Mouse (Mus musculus) ovary, adult 18-20 months (tissue): ENCODE measurements at regions not wholly inside any gene's neighbourhood (a gene's known extent, or its start where the extent isn't known, plus 50 kb on each side); places are given as distances from the start of the nearest gene placed in this dataset.

Experiments used
- DNase-seq: peaks from one replicate; pipeline ENCODE4 v3.0.0; 2022; ENCODE audit warnings: low spot score, mixed read lengths

DNA sequence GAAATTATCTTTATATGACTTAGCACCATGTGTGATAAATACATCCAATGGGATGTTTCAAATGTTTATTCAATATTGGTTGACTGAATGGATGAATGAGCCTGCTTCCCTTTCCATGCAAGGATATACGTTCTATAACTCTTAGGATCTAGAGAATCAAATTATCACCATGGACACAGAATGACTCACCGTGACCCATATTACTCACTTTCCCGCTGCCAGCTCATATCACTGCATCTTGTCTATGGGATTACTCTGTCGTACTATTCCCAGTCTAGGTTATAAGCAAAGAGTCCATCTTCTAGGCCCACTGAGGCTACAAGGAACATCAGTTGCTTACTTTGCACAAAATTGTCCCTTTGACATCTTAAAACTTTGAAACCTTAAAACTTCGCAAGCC is 141.0 kb upstream of the Thbs1 start:
- DNase-seq, result no peak

DNA sequence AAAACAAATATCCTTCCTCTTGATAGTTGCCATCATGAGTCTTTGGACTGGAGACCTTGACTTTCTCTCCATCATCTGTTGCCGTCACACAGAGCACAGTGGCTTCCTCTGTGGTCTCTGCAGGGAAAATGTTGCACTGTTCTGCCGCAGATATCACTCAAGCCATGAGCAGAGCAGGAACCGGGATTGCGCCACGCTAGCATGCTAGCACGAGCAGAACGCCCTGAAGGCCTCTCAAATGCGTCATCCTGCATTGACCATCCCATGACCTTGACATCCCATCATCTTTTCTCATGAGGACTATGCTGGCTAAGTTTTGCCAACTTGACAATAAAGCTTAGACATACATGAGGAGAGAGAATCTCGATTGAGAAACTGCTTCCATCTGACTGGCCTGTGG is 134.6 kb upstream of the Thbs1 start:
- no peak for DNase-seq

- no peak for DNase-seq
Measured at GRCm38 (mm10) chr2:117980856-117981255, 130.8 kb upstream of the Thbs1 start.

GRCm38 (mm10) chr2:117984569-117984968 is 127.1 kb upstream of the Thbs1 start:
- DNase-seq, result no peak

DNA sequence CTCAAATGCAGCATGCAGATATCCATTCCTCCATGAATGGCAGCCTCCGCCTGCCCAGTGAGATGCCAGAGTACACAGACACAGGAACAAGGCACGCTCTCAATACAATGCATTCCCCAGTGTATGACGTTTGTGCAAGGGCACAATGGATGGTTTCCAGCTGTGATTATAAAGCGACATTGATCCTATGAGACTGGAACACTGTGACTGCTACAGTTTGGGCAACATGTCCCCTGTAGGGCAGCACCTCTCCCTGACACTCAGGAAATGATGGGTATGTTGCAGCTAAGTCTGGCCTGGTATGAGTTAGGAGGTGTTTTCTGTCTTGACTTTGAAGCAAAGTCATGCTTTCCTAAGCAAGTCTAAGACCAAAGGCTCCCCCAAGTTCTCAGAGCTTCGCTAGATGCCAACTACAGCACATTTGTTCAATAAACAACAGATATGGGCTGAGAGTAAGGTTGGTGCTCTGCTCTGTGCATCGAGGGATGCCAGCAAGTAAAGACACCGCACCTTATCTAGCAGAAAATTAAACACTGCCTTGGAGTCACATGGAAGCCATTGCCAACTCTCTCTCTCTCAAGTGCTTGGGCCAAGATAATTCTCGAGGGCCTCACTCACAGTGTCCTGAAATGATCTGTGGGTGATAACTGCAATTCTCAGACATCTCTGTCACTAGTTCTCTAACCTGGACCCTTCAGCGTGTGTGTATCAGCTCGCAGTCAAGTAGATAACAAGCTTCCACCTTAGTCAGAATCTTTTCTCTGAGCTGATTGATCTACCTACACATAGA is 124.1 kb upstream of the Thbs1 start:
- DNase-seq, result no peak

DNA sequence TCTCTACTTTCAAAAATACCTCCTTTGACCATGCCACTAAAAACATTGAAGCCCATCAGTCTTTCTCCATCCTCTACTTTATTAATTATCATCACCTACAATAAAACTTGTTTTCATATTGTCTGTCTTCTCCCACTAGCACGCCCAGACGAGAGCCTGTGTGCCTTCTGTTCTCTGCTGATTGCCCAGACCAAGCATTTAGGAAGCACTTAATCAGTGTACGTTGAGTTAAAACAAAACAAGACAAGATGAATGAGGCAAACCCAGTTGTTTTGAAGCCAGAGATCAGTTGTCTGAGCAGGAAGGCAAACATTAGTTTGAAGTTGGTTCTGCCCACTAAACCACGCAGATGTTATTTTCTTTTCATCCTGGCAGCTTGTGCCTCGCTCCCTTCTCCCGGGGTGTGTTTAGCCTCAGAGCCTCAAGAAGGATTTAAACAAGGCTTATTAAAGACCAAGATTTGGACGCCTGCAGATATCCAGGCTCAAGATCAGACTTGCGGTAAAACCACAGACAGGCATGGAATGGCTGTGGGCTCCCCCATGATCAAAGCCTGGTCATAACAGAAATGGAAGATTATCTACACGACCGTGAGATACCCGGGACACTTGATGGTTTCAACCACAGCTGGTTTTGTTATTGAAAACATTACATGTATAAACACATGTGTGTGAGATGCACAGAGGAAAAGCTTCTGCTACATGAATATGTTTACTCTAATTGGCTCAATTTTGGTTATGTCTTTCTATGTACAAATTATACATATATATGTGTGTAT is 123.1 kb upstream of the Thbs1 start:
- peak; percentile 35 for DNase-seq

- no peak for DNase-seq
Measured at GRCm38 (mm10) chr2:117989215-117989614, 122.5 kb upstream of the Thbs1 start.

DNA sequence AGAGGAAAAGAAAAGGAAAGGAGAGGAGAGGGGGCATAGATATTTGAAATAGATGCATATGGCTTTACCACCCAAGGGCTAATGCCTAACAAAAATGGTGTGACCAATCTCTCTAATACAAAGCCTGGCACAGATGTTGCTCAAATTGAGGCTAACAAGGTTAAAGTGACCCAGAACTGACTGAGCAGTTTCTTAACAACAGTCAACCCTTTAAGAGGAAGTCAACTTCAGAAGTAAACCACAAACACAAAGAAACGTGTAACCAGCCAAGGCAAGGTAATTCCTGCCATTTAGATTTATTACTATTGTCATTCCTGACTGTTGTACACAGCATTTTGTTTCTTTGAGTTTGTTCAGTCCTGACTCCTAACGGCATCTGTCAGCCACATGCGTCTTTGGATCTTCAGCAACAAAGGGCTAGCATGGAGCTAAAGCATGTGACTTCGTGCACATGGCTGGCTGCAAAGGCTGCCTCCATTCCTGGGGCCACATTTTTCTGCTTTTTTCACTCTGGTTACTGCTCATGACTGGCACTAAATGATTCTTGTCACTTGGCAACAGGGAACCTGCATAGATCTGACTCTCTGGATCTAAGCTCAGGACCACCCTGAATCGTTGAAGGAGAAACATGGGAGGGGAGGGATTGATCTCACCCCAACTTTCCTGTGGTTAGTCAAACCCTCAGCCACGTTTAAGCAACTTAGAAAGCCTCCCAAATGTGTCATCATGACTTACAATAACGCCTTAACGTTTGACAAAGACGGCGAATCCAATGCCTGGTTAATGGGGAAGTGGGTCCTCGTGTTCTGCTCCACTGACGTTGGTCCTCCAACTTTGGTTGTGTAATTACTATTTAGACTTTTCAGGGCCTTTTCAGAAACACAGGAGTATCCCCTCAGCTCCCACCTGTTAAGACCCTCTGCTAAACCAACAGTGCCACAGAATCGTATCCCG is 115.3 kb upstream of the Thbs1 start:
- DNase-seq, result no peak

- DNase-seq, result no peak
Measured at GRCm38 (mm10) chr2:117999641-118000040, 112.0 kb upstream of the Thbs1 start.

- DNase-seq, result no peak
Measured at GRCm38 (mm10) chr2:118004191-118004590, 107.5 kb upstream of the Thbs1 start.

DNA sequence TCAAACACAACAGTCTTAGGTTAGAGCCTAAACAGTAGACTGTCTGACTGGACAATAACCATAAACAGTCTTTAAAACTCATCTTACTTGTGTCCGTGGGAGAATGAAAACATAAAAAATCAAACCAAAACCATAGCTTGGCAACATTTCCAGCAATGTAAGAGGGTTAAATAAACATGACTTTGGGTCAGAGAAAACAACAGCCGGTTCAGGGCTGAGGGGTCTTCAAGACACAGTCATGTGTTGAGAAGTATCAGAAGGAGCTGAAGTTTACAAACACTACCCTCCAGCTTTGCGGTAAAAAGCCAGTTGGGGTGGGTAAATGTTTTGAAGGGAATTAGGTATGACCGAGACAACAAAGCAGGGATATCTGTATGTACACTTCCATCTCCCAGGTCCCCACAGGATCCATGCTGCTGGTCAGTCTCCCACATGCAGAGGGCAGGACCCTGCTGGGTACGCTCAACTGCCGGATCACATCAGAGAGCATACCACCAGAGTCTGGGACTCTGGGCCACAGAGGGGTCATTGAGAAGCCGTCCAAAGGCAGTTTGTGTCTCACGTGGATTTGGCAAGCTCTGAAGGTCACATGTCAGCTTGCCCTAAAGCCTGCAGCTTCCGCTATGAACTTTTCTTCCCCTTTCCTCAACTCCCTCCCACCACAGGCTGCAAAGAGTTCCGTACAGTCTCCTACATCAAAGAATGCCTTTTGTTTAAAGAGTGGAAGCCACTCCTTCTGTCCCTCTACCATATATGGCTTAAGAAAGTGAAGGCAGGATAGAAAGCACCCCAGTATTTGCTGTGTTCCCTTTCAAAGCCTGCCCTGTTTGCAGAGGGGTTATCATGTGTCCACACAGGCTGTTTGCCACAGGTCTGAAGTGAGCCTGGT is 103.9 kb upstream of the Thbs1 start:
- peak; percentile 54 for DNase-seq

DNA sequence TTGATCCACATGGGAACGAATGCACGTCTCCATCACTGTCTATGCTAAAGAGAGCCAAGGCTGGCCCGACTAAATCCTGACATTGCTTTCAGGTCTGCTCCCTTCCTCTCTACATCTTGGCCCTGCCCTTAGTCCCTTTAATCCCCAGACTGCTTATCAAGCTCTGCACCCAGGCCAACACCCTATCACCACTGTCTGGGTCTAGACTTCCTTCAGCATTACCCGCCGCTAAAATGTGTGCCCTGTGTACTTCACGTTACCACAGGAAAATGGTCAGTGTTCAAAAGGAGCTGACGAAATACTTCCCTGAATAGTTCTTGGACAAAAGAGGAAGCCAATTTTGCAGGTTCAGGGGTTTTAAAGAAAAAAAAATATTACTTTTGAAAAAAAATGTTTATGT is 100.0 kb upstream of the Thbs1 start:
- DNase-seq, result no peak

DNA sequence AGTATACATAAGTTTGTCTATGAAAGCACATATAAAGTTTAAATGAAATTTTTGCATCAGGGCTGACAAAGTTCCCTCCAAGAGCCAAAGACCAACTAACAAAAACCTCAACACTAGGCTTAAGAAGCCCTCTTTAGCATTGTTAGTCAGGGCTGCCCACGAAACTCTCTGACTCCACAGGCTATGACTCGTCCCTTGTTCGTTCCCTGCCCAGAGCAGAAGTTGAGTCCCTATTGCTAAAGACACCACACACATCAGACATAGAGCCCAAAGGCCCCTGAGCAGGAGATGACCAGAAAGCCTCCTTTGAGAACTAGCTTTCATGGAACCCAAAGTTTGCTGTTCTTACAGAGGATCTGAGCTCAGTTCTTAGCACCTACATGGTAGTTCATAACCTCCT is 99.5 kb upstream of the Thbs1 start:
- DNase-seq, result no peak

DNA sequence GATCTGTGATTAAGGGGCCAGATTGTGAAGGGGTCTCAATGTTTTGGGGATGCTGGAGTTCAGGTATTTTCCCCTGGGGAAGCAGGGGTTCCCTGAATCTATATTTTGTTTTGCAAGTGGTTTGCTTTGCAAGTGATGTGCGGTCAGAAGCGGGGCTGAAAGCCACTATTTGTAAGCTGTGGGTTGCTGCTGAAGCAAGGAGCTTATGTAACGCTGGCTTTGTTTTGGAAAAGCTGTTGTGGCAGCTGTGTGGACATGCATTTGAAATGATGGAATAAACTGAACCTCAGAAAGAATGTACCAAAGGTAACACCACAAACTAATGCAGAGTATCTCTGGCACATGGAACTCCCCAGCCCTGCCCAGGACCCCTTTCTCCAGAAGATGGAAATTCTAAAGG is 98.5 kb upstream of the Thbs1 start:
- no peak for DNase-seq

DNA sequence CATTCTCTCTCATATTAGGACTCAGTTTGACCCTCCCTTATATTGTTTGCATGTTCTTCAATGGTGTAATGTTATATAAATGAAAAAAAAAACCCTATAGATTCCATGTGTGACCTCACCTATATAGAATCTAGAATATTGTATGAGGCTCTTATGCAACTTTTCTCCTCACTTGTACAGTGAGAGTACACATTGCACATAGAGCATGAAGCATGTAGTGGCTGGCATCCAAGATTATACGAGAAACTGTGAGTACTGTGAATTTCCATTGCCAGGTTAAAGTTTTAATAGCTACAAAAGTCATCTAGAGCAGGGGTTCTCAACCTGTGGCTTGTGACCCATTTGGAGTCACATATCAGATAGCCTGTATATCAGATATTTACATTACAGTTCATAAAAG is 96.5 kb upstream of the Thbs1 start:
- no peak for DNase-seq

DNA sequence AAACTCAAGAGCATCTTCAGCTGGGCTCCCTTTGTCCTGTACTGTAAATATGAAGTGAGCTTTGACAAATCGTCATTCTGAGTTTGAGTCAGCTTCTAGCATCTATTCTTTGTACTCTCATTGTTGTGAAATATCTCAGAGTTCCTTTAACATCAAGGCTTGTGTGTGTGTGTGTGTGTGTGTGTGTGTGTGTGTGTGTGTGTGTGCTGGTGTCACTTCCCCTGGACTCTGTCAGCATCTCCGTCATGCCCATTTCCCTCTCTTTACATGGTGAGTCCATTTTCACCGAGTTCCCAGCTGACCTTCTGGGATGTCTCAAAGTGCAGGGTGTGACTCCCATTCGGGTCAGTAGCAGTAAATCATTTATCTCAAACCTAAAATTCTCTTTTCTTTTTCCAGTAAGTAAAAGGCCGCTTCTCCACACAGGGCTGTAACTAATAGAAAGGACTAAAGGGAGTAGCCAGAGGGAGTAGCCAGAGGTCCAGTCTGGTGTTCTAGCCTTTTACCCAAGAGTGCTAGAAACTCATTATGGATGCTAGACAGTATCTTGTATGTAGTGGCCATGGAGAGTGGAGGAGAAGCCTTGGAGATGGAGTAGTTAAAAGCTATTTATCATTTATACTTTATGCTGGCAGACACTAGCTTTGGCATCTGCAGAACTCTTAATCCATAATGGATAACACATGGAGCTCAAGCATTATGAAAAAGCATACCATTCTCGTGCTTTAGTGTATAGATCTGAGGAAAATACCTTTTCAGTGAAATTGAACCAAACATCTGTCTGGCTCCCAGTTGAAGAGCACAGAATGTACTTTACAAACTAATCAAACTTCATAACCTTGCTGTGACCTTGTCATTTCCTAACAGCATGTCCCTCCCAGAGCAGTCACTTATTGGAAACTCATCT is 85.6 kb upstream of the Thbs1 start:
- DNase-seq, result no peak

DNA sequence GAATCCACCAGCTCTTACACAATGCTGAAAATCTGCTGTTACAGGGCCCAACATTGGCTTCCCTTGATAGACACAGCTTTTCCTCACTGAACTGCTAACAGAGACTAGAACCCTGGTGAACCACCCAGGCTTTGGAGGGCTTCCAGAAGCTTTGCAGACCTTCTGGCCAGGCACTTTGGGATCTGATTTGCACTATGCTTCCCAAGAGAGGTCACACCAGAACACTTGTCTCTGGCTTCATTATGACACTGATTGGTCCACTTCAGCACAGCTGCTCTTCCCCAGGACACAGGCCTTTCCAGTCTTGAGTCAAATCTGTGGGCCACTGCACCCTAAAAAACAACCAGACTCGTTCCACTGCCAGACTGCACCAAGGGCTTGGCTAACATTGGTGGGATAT is 82.8 kb upstream of the Thbs1 start:
- DNase-seq, result no peak

GRCm38 (mm10) chr2:118029470-118030108 is 82.1 kb upstream of the Thbs1 start:
- no peak for DNase-seq

DNA sequence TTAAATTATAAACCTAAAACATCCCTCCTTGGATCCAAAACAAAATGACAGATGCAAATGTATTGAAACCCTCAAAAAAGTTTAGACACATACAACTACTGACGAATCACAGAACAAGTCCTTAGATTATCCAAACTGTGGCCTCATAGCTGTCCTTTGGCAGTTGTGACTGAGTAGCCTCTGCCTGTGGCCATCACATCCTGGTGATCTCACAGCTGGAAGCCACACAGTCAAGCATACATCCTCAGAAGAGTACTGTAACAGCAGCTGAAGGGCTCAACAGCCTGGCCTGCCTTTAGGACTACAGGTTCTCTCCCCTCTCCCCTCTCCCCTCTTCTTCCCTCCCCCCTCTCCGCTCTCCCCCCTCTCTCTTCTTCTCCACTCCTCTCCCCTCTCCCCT is 80.0 kb upstream of the Thbs1 start:
- no peak for DNase-seq

DNA sequence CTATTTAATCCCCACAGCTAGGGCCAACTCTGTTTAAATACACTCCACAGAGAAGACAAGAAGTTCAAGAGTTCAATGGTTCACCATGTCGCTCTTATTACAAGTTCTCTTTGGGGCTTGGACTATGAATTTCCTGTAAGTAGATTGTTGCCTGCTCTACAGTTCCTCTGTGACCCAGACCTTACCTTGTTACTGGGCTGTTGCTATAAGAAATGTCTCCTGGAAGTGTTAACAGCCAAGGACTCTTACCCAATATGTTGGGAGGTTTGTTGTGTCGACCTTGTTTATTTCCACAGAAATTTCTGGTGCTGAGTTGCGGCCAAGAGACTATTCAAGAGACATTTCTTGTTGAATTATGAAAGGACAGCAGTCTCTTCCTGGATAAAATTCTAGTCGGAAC is 78.3 kb upstream of the Thbs1 start:
- DNase-seq, result no peak
